Mouse (Mus musculus): ENCODE measurements at regions not wholly inside any gene's neighbourhood (a gene's known extent, or its start where the extent isn't known, plus 50 kb on each side); places are given as distances from the start of the nearest gene placed in this dataset.
A peak's percentile ranks its signal among the peaks of the same experiment; 100 is the strongest.

DNA sequence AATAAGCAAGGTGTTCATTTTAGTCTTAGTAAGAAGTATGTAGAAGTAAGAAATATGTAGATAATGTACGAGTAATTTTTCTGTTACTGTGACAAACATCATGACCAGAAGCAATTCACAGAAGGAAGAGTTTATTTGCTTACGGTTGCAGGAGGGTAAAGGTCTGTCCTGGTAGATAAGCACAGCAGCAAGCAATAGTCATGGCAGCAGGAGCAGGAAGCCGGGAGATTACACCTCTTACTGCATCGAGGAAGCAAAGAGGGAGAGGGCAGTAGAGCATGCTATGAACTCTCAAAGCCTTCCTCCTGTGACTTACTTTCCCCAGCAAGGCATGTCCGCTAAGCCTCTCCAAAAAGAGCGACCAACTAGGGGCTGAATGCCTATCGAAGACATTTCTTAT, 69.0 kb upstream of the Dab2 start:
- DNase-seq: no peak

DNA sequence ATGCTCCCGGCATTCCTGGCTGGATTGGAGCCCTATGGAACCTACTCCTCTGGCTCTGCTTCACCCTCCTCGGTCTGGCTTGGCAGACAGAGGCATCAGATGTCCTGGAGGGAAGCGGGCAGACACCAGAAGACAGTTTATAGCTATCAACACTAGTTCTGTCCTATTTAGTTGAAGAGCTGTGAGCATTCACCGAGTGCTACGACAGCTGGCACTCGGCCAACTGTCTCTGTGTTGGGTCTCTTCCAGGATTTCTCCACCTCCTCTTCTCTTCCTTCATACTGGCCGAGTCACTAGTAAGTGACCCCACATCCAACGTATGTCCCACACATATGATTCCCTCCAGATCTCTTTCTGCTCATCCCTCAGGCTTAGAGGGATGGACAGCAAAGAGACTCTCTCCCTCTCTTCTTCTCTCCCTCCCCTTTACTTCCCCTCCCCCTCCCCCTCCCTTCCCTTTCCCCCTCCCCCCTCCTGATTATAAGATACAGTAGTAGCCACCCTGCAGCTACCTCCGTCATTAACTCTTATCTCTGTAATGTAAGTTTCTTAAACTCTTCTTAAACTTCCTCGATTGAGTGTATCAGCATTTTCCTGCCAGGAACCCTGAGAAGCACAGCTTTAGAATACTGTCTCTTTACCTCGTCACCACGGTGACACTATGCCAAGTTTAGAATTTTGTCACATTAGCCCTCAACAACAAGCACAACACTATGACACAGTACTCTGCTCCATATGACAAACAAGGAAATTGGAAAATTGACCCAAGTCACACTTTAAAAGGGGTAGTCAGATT, 68.1 kb upstream of the Dab2 start:
- peak; percentile 37 to 59 for DNase-seq

DNA sequence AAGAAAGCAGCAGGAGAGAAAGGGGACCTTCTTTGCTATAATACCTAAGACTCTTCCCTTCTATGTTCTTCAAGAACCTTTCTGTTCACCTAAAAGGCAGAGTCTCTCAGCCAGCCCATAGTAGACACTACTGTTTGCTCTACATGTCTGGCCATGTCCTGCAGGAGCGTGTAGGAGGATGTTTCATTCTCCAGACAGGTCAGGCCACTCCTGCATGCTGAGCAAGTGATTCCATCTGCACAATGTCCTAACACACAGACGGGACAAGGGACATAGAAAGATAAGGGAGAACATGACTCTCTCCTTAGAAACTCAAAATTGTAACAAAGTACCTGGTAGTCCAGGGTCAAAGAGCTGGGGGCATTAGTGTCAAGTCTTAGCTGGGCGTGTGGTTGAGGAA, 66.0 kb upstream of the Dab2 start:
- no peak for DNase-seq

DNA sequence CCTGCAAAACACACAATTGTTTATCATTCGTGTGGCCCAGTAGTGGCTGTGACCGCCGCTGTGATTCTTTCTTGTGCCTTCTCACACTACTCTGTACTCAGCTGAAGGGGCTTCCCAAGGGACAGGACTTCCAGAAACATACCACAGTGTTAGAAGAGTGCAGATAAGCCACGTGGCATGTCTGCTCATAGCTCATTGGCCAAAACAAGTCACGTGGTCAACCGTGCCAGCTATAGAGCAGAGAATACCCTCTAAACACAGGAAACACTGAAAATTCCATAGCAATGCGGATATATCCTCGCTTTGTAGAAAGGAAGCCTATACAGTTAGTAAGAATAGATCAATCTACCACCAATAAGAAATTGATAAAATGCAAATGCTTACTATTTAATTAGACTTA, 63.0 kb upstream of the Dab2 start:
- DNase-seq: no peak

DNA sequence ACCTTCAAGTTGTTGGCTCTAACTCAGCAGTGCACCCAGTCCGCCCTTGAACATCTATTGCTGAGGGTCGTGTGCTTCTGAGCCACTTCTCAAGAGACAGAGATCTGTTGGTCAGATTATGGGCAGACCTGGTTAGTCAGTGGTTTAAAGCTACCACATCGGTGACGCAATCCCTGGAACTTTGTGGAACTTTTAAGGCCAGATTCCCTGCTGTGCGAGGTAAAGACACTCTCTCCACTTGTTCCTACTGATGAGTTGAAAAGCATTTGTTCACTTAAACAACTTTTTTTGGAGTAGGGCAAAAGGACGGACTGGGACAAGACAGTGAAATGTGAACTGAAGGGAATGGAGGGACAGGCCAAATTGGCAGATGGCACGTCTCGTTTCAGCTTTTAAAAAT, 61.9 kb upstream of the Dab2 start:
- DNase-seq: no peak

DNA sequence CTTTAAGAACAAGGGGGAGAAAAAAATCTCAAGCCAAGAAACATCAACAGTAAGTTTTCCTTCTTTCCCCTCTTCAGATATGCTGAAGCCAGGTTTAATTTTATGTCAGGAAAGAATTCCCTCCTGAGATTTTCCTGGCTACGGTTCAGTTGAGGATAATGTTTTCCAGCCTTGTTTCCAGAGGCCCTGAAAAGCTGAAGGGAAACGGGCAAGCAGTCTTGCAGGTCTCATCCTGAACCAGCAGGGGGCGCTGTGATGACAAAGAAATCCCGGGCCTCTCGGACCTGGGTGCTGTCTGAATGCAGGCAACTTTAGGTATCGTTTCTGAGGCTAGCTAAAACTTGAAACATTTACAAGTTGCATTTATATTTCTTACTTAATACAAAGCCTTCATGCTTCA, 61.5 kb upstream of the Dab2 start:
- peak; percentile 64 to 76 for DNase-seq

DNA sequence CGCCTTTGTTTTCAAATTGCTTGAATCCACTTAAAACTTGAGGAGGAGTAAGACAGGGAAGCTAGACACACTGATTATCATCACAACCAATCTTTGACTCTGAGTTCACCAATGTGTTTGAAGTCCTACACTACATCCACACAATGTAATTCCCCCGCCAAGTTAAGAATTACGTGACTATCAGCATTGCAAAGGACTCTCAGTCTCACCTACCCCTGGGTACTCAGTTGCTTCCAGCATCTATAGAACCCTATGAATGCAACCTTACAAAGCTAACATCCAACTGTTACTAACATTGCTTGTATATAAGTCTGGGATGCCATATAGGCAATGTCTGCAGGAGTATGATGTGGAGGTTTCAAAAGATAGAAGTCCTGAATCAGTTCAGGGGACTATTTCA, 60.8 kb upstream of the Dab2 start:
- no peak for DNase-seq

DNA sequence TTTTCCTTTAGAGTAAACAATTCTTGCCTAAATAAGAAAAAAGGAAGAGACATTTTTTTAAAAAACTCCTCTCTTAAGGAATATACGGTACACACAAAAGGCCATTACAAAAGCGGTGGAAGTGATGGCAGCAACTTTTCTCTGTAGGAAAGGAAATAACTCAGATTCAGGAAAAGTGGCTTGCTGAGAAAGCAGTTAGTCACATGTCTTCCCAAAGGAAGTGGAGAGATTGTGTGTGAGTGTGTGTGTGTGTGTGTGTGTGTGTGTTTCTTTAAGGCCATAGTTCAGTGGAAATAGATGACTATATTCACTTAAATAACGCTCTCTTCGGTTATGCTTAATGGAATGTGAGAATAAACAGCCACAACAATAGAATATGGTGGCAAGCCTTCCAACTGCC, 57.5 kb upstream of the Dab2 start:
- DNase-seq: no peak

DNA sequence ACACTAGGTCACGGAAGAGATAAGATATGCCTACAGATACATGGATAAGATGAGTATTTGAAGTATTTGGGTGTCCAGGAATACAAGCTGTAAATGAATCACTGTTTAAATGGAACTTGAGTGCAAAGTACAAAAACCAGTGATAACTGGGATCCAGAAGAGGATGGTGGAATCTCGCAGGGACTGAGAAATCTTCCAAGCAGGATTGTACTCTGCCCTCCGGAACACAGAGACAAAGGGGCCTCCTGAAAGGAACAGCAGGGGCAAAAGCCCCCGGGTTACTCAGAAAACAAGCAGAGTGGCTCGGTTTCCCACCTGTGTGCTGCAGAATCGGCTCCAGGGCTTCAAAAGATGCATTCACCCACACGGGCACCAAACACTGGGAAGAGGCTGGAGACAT, 55.2 kb upstream of the Dab2 start:
- DNase-seq: no peak

DNA sequence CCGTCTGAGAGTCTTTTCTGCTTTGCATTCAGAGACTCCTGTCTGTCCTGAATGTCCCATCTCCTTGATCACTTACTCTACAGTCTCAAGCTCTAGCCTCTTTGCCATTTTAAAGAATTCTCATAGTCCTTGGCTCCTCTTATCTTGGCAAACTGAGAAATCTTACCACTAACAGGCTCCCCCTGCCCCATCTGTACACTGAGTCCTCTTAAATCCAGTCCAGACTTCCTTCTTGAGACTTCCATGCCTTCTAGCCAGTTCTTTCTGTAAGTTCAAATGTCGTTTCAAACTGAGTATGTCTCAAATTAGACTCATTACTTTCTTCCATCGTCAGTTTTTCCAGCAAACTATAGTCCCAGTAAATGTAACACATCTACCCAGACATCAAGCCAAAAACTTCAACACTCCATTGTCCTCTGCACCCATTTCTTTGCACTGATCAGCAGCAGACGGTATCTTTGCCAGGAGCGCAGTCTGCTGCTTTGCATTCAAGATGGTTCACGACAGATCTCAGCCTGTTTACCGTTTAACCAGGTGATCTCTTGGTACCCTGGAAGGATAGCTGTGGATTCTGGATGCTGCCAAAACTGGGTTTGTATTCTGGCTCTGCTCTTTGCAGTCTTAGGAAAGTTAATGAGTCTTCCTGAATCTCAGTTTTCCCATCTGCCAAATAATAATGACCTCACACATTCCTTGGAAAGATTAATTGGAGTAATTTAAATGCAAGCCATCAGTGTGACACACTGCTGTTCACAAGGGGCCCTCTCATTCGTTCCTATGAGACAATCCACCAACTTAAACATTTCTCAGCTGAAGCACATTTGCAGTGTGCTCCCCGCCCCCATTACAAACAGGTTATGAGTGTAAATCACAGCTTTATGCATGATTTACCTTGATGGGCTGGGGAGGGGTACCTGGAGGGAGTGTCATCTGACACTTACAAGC, 53.4 kb upstream of the Dab2 start:
- DNase-seq: no peak

DNA sequence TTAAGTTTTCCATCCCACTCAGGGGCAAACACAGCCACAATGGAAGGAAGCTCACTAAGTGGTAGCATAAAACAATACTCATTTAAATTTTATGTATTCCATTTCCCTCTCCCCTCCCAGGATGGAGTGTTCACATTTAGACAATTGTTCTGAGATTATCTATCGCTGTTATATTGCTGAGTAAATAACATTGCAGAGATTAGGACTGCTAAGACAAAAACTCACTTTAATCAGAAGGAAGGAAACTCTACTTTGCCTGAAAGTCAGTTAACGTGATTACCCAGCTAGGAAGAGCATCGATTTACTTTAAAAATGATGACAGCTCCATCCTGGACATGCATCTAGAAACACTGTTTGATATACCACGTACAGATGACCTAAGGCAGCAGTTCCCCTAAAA, 51.1 kb upstream of the Dab2 start:
- no peak for DNase-seq
